Mouse (Mus musculus) v-Abl transformed pro-B cells (cell line): ENCODE results near the gene Senp3.

ENCODE experiments used
- in situ Hi-C, 2 experiments: fragments of 400-800 bp; cut with MboI; formaldehyde crosslinking; loops; one replicate each; pipeline ENCODE4 v1.15.1; 2025; ENCODE audit not compliant: unreplicated experiment in 2 of 2

Gene Senp3

DNA sequence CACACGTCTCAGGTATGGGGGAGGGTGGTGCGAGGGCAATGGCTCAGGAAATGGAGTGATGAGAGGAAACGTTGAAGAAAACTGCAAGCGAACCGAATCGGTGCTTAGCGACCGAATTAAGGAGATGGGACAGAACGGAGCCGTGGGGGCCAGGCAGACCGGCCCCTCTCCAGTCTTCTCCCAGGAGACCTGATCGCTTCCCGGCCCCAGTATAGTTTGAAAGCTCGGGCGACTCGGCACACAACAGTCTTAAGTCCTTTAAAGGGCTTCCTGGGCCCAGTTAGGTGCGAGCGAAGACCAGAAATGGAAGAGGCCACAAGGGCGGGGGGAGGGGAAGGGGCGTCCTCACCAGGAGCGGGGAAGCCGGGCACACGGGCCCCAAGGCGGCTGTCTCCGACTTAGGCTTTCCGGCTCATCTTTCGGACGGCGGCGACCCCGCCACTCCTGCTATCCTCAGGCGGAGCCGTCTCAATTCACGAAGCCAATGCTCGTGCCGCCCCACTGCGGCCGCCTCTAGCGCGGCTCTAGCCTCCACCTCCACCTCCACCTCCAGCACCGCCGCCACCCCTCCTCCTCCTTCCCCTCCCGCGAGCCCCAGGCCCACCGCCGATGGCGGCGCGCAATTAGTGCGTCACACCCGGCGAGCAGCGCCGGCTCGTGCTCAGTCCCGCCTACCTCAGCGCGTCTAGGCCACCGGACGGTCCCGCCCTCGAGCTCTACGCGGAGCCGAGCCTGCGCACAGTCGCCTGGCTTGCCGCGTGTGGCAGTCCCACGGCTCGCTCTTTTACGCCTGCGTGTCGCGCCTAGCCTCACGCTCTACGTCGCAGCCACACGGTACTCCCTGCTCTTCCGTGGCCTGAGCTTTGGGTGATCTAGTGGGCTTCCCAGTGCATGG lies at the start of gene Senp3:
Senp3 (minus strand) TSS at position 771 of the 895 bp plus-strand sequence.
- in situ Hi-C loops, result loop anchor here (5.0 to 25.0 kb wide), 3 partner anchors 196 to 531 kb away; partner anchors contain the start of genes Tmem95 (in 2 of the 2), Slc16a11 (in 1 of the 2) and Slc16a13 (in 1 of the 2)

GRCm38 (mm10) chr11:69731408-69731807 lies 49.5 kb upstream of the Senp3 start:
- in situ Hi-C loops, result loop anchor here (5.0 kb wide), 2 partner anchors 146 to 221 kb away; partner anchors contain the start of gene Tmem95 (in 2 of the 2)

DNA sequence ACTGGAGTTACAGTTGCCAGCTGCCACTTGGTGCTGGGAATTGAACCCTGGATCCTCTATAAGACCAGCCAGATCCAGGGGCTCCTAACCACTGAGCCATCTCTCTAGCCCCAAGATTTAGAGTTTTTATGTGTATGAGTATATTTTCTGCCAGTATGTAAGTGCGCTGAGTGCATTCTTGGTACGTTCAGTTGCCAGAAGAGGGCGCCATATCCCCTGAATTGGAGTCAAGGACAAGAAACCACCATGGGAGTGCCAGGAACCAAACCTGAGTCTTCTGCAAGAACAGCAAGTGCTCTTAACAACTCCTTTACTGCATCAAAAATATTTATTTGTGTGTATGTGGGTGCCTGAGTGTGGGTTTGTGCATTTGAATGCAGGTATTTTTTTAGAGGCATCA lies 47.2 kb upstream of the Senp3 start:
- in situ Hi-C loops, result loop anchor here in 1 of 2 experiments (10.0 kb wide), 1 partner anchor 226 kb away; no protein-coding TSS in a partner anchor

DNA sequence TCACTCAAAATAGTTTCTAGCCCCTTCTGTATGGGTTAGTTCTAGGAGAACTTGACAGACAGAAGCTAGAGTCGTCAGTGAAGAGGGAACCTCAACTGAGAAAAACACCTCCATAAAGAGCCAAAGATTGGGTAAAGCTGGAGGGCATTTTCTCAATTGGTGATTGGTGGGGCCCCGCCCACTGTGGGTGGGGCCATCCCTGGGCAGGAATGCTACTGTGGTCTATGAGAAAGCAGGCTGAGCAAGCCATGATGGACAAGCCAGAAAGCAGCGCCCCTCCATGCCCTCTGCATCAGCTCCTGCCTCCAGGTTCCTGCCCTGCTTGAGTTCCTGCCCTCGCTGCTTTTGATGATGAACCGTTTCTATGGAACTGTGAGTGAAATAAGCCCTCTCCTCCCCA lies 44.1 kb upstream of the Senp3 start:
- in situ Hi-C loops, result loop anchor here in 1 of 2 experiments (10.0 kb wide), 1 partner anchor 229 kb away; no protein-coding TSS in a partner anchor

DNA sequence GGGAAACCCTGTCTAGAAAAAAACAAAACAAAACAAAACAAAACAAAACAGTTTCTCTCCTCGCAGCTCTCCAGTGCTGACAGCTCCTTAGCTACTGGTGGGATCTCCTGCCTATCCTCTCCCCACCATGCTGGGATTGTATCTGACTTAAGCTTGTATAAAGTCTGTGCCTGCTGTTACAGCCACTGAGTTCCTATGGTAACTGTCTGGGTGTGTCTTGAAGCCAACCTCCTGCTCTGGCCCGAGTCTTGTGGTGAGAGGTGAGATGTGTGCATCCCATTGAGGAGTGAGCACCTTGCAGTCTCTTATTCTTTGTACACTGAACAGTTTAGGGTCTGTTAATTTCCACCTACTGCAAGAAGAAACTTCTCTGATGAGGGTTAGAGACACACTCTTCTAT lies 41.2 kb upstream of the Senp3 start:
- in situ Hi-C loops, result loop anchor here (10.0 to 25.0 kb wide), 2 partner anchors 232 to 464 kb away; no protein-coding TSS in a partner anchor

GRCm38 (mm10) chr11:69720852-69721251 lies 39.0 kb upstream of the Senp3 start:
- in situ Hi-C loops, result loop anchor here (10.0 to 25.0 kb wide), 2 partner anchors 234 to 466 kb away; no protein-coding TSS in a partner anchor

- in situ Hi-C loops, result loop anchor here in 1 of 2 experiments (25.0 kb wide), 1 partner anchor 468 kb away; no protein-coding TSS in a partner anchor
Measured at GRCm38 (mm10) chr11:69719423-69719822, 37.5 kb upstream of the Senp3 start.

- in situ Hi-C loops, result loop anchor here in 1 of 2 experiments (25.0 kb wide), 1 partner anchor 469 kb away; no protein-coding TSS in a partner anchor
Measured at GRCm38 (mm10) chr11:69718661-69719060, 36.8 kb upstream of the Senp3 start.

GRCm38 (mm10) chr11:69716953-69717352 lies 35.1 kb upstream of the Senp3 start:
- in situ Hi-C loops, result loop anchor here in 1 of 2 experiments (25.0 kb wide), 1 partner anchor 470 kb away; no protein-coding TSS in a partner anchor

GRCm38 (mm10) chr11:69715929-69716328 lies 34.0 kb upstream of the Senp3 start:
- in situ Hi-C loops, result loop anchor here in 1 of 2 experiments (25.0 kb wide), 1 partner anchor 471 kb away; no protein-coding TSS in a partner anchor

DNA sequence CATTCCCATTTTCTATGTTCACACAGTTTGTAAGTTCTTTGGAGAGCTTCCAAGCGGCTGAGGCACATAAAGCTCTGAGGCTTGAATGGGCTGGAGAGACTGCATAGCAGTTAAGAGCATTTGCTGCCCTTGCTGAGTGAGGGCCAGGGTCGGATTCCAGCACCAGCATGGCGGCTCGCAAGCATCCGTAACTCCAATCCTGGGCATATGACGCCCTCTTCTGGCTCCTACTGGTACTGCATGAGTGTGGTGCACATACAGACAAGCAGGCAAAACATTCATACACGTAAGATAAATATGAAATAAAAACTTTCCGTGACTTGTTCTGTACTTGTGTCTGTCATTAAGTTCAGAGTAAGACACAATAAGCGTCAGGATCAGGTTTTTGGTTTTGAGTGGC lies 33.6 kb upstream of the Senp3 start:
- in situ Hi-C loops, result loop anchor here in 1 of 2 experiments (25.0 kb wide), 1 partner anchor 472 kb away; no protein-coding TSS in a partner anchor

- in situ Hi-C loops, result loop anchor here in 1 of 2 experiments (25.0 kb wide), 1 partner anchor 473 kb away; no protein-coding TSS in a partner anchor
Measured at GRCm38 (mm10) chr11:69714636-69715329, 32.9 kb upstream of the Senp3 start.

DNA sequence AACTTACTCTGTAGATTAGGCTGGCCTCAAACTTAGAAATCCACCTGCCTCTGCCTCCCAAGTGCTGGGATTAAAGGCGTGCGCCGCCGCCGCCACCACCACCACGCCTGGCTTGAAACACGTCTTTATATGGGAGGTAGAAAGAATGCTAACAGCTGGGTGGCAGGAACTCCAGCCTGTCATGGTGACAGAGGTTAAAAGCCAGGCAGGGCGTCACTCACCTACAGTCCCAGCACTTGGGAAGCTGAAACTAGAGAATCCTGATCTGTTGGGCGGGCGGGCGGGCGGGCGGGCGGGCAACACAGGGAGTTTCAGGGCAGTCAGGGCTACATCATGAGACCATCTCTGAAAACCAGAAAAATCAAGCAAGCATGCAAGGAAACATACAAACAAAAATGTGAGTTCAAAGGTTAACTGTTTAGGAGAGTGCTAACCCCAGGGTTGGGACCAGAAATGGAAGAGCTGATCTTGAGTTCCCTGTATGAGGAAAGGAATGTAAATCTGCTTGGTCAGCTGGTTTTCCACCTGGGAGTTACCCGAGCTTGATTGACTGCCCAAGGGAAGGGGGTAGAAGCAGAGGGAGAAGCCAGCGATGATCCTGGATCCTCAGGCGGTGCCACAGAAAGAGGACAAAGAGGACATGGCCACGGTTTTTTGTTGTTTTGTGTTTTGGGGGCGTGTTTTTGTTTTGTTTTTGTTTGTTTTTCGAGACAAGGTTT lies 31.2 kb upstream of the Senp3 start:
- in situ Hi-C loops, result loop anchor here in 1 of 2 experiments (25.0 kb wide), 1 partner anchor 474 kb away; no protein-coding TSS in a partner anchor

DNA sequence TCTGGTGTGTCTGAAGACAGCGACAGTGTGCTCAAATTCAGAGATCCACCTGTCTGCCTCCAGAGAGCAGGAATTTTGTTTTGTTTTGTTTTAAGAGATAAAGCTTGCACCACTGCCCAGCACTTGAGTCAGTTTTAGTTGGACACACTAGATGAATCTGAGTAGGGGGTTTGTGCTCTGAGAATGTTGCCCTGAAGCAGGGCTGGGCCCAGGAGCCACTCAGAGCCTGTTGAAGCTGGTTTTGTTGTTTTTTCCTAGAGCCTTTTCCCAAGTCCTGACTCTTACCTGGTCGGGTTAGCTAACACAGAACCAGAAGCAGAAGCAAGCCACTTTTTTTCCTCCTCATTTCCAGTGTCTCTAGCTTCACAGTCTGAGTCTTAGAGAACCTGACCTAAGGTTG lies 29.2 kb upstream of the Senp3 start:
- in situ Hi-C loops, result loop anchor here in 1 of 2 experiments (25.0 kb wide), 1 partner anchor 476 kb away; no protein-coding TSS in a partner anchor

DNA sequence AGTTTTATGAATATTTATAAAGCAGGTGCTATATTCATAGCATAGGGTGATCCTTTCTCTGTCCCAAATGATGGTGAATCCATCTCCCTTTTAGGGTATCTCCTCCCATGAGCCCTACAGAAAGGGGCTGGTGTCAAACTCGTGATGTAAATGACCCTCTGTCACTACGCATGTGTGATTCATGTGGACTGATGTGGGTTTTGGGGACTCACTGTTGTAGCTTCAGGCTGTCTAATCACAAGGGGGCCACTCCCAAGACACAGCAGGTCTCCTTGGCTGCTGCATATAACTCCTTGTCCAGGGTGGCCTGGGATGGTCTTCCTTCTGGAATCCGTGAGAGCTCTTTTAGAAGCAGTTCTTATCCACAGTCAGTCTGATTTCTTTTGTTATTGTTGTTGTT lies 28.6 kb upstream of the Senp3 start:
- in situ Hi-C loops, result loop anchor here in 1 of 2 experiments (25.0 kb wide), 1 partner anchor 477 kb away; no protein-coding TSS in a partner anchor

GRCm38 (mm10) chr11:69709554-69710446 lies 27.9 kb upstream of the Senp3 start:
- in situ Hi-C loops, result loop anchor here in 1 of 2 experiments (25.0 kb wide), 1 partner anchor 478 kb away; no protein-coding TSS in a partner anchor

GRCm38 (mm10) chr11:69708614-69709265 lies 26.9 kb upstream of the Senp3 start:
- in situ Hi-C loops, result loop anchor here in 1 of 2 experiments (25.0 kb wide), 1 partner anchor 479 kb away; no protein-coding TSS in a partner anchor
